Mouse (Mus musculus) layer of hippocampus, adult 2 months (tissue): ENCODE data around the gene Mgat2. TPM values are rescaled to one million over a fixed set of nuclear protein-coding genes. Genes with fewer than 3 reads are reported as not detected.
"Not testable (repeated sequence)": the region's sequence is repeated elsewhere in the genome, so short reads cannot be mapped to it uniquely, and the experiment has no call there.

Experiments
- DNase-seq, 2 experiments: peaks; one replicate each; pipeline ENCODE4 v3.0.0; 2022; ENCODE audit warnings: low spot score in 2 of 2
- H3K27ac ChIP-seq: fragments of 200-600 bp; 2 replicates; pipeline ENCODE4 v1.8.1; 2022
- H3K4me3 ChIP-seq: fragments of 200-600 bp; 2 replicates; pipeline ENCODE4 v1.8.1; 2022; ENCODE audit warnings: mild to moderate bottlenecking
- CTCF ChIP-seq: fragments of 200-600 bp; conservative IDR thresholded peaks from 2 replicates; pipeline ENCODE4 v1.8.1; 2022; ENCODE audit warnings: antibody characterized with exemption, mild to moderate bottlenecking, moderate library complexity
- total RNA-seq, 2 experiments: library from RNA; stranded (reverse); gene quantifications; 2 replicates each; pipeline ENCODE4 v1.2.3; 2021

The Mgat2 gene
- total RNA-seq, 2 experiments from 2014 or later: 25.6 to 28.2 TPM

DNA sequence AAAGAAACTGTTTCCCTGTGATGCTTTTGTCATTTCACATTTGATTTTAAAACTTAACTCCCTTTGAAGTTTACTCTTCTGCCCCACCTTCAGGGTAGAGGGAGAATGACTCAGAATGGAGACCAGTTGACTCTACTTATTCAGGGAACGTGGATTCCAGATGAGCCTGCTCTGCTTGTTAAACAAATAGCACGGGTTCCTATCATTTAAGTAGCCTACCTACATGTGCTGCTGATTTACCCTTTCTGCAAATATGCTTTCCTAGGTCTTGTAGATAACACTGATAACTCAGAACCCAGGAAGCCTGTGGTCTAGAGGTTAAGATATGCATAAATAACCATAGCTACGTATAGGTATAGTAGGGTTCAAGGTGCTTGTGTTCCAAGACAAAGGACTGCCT is 19.1 kb upstream of the Mgat2 start:
- Histone ChIP-seq H3K27ac (no peak overlapping the region), H3K4me3 (no peak overlapping the region)
- DNase-seq: no peak
- TF ChIP-seq CTCF: no peak

DNA sequence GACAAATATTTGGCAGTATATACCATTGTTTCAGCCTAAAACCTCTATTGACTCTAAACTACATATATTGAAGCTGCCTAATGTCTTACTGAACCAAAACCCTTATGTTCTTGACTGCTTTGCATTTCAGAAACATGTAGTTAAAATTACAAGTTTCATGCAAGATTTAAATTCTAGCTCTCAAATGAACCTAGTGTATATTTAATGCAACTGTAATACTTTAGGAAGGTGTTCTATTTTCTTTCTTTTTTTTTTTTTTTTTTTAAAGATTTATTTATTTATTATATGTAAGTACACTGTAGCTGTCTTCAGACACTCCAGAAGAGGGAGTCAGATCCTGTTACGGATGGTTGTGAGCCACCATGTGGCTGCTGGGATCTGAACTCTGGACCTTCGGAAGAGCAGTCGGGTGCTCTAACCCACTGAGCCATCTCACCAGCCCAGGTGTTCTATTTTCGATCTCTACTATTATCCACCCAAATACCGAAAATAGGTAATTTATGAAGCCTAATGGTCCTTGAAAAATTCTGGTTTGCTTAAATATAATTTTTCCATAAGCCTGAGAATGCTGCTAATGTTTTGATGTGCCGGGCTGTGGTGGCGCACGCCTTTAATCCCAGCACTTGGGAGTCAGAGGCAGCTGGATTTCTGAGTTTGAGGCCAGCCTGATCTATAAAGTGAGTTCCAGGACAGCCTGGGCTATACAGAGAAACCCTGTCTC is 16.9 kb upstream of the Mgat2 start:
- H3K27ac ChIP-seq, H3K4me3 ChIP-seq, DNase-seq: not testable (repeated sequence)

DNA sequence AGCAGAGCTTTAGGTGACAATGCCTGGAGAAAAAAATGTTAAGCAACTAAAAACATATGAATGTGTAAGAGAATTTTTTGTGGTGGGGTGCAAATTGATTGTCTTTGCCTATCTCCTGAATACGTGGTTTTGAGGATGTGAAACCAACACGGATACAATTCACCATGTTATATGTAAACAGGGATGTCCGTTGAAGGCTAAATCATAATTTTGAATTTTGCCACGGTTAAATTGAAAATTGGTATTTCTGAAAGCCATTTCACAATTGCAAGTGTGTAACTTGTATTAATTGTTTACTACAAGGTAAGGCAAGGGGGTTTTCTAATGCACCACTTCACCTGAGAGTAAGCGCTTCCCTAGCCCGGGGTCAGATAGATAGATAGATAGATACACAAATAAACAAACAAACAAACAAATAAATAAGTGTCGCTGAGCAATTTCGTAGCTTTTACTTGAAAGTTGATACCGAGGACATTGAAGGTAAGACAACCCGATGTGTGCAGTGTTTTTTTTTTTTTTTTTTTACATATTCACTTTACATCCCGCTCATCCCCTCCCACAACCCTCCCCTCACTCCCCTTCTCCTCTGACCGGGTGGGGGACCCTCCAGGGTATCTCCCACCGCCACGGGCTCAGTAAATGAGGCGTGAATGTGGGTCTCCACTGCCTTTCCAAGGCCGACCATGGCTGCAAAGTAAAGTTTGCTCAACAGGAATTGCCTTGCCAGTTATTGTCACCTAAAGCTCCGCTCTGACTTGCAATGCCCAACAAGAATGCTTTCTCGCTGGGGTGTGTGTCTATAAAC is 16.1 kb upstream of the Mgat2 start:
- H3K27ac ChIP-seq: peak overlapping the region; percentile 98
- peak overlapping the region; percentile 83 for H3K4me3 ChIP-seq
- no peak for TF ChIP-seq CTCF
- no peak for DNase-seq

DNA sequence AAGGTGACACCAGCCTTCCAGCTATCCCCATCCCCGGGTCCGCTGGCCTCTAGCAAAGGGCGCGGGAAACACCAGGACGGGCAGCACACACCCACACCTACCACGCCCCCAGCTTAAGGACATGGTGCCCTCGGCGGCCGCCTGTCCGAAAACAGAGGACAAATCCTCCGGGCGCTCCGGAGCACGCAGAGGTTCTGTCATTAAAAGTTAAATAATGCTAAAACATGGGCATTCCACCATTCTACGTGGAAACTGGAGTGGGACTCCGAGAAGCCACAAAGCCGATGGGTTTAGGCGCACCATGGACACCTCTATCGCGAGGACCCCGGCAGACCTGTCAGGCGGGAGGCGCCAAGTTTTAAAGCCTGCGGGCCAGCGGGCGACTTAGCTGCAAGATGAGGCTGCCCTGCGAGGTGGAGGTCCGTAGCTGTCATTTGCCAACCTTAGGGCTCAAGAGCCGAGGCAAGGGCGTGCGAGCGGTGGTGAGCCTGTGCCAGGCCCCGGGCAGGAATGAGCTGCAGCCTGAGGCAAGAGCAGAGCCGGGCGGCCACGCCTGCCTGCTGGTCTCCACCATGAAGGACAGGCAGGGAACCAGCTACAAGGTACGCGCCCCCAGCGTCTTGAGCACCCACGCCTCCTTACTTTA is 15.4 kb upstream of the Mgat2 start, which contains the start of gene Lrr1:
Gene Lrr1 (plus strand): TSS at position 354 of the 646 bp plus-strand sequence.
- Histone ChIP-seq H3K4me3 (peak within 1 kb of the TSS; percentile 83), H3K27ac (peak within 1 kb of the TSS; percentile 98)
- peak; percentile 67 to 77 for DNase-seq
- no peak for TF ChIP-seq CTCF

DNA sequence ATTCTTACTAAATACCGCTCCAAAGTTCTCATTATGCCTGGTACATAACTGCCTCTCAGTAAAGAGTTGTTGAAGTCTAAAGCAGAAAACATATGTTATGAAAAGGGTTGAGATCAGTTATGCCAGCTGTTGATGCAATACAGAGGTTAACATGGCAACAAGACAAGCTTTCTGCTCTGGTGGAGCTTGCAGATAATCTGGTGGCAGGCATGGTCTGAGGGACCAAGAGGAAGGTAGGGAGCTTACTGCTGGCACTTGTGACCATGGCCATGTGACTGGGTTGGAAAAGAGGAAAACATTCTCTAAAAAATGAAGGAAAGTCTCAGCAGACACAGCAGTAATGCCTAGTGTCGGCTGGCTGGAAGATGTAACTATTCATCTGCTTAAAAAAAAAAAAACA is 12.7 kb upstream of the Mgat2 start:
- TF ChIP-seq CTCF: no peak
- no peak overlapping the region for H3K4me3 ChIP-seq
- H3K27ac ChIP-seq: no peak overlapping the region
- DNase-seq: no peak

DNA sequence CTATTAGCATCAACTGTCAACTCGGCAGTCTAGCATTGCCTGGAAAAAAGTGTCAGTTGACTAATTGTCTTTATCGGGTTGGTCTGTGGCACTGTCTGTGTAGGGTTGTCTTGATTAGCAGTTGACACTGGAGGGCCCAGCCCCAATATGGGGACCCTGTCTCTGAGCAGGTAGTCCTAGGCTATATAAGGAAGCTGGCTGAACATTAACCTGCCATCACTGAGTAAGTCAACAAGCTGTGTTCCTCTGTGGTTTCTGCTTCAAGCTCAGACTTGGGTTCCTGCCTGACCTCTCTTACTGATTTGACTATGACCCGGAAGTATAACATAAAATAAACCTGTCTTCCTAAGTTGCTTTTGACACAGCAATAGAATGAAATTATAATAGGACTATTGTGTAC is 8.0 kb upstream of the Mgat2 start:
- Histone ChIP-seq H3K4me3 (no peak overlapping the region), H3K27ac (no peak overlapping the region)
- TF ChIP-seq CTCF: no peak
- no peak for DNase-seq

DNA sequence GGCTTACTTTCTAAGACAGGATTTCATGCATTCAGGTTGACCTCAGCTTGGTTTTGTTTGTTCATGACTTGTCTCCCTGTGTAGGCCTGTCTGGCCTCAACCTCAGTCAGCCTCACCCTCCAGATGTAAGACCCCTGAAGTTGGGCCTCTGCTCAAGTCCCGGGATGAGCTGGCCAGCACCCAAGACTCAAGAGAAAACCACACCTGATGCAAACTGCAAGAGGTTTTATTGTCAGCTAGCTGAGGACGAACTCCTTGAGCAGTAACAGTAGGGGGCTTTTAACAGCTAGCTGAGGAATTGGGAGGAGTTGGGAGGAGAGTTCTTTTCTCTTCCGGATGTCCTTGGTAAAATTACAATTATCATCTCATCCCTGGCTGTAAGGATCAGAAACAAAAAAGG is 6.4 kb upstream of the Mgat2 start:
- DNase-seq: no peak
- Histone ChIP-seq H3K27ac (no peak overlapping the region), H3K4me3 (no peak overlapping the region)
- no peak for TF ChIP-seq CTCF

DNA sequence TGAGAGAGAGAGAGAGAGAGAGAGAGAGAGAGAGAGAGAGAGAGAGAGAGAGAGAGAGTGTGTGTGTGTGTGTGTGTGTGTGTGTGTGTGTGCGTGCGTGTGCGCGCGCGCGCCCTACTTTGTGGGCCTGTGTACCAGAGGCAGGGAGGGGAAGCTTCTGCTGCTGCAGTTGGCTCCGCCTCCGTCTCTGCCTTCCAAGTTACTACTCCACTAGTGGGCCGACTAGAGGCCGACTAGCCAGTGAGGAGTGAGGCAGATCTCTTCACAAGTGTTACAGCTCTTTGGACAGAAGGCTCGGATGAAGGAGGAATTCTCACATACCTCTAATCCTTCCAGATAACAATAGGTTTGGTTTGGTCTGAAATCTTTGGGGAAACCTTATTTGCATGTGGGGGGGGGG is 4.6 kb upstream of the Mgat2 start:
- no peak for DNase-seq
- TF ChIP-seq CTCF: no peak
- H3K4me3 ChIP-seq: no peak overlapping the region

DNA sequence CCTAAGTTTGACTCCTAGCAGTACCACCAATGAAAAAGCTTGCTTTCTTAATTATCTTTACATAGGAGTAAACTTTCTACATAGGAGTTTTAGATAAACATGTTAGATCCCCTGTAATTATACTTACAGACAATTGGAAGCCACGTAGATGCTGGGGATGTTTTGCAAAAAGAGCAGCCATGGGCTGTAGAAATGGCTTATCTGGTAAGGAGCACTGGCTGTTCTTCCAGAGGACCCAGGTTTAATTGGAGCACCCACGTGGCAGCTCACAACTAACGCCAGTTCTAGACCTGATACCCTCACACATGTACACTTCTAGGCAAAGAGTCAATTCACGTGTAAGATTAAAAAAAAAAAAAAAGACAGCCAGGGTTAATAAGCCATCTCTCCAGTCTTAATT is 2.2 kb upstream of the Mgat2 start:
- no peak for DNase-seq
- TF ChIP-seq CTCF: no peak
- H3K4me3 ChIP-seq: no peak overlapping the region

More for the DNA sequence above, 4.6 kb upstream of the Mgat2 start:
- H3K27ac ChIP-seq: no peak overlapping the region

DNA sequence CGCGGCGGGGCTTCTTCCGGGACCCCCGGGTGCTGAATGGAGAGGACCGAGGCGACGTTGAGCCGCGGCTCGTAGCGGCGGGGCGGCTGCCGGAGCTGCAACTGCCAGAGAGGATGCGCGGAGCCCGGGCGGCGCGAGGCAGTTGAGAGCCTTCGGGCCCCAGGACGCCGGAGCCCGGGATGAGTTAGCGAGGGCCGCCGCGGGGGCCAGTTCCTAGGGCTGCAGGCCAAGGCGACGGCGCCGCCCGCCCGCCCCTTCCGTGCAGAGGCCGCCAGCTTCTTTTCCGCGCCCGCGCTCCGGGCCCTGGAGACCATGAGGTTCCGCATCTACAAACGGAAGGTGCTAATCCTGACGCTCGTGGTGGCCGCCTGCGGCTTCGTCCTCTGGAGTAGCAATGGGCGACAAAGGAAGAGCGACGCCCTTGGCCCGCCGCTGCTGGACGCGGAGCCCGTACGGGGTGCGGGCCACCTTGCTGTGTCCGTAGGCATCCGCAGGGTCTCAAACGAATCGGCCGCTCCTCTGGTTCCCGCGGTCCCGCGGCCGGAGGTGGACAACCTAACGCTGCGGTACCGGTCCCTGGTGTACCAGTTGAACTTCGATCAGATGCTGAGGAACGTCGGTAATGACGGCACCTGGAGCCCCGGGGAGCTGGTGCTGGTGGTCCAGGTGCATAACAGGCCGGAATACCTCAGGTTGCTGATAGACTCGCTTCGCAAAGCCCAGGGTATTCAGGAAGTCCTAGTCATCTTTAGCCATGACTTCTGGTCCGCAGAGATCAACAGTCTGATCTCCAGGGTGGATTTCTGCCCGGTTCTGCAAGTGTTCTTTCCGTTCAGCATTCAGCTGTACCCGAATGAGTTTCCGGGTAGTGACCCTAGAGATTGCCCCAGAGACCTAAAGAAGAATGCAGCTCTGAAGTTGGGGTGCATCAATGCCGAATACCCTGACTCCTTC is 662 bp downstream of the Mgat2 start:
- peak overlapping the region; percentile 97 for H3K27ac ChIP-seq
- peak overlapping the region; percentile 99 for H3K4me3 ChIP-seq
- DNase-seq: peak; percentile 11 to 48
- no peak for TF ChIP-seq CTCF

More for the DNA sequence above, 2.2 kb upstream of the Mgat2 start:
- no peak overlapping the region for H3K27ac ChIP-seq

DNA sequence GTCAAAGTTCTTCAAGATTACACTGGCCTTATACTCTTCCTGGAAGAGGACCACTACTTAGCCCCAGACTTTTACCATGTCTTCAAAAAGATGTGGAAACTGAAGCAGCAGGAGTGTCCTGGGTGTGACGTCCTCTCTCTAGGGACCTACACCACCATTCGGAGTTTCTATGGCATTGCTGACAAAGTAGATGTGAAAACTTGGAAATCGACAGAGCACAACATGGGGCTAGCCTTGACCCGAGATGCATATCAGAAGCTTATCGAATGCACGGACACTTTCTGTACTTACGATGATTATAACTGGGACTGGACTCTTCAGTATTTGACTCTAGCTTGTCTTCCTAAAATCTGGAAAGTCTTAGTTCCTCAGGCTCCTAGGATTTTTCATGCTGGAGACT is 1.4 kb downstream of the Mgat2 start:
- no peak for TF ChIP-seq CTCF
- no peak overlapping the region for H3K27ac ChIP-seq
- H3K4me3 ChIP-seq: peak overlapping the region; percentile 99
- no peak for DNase-seq

DNA sequence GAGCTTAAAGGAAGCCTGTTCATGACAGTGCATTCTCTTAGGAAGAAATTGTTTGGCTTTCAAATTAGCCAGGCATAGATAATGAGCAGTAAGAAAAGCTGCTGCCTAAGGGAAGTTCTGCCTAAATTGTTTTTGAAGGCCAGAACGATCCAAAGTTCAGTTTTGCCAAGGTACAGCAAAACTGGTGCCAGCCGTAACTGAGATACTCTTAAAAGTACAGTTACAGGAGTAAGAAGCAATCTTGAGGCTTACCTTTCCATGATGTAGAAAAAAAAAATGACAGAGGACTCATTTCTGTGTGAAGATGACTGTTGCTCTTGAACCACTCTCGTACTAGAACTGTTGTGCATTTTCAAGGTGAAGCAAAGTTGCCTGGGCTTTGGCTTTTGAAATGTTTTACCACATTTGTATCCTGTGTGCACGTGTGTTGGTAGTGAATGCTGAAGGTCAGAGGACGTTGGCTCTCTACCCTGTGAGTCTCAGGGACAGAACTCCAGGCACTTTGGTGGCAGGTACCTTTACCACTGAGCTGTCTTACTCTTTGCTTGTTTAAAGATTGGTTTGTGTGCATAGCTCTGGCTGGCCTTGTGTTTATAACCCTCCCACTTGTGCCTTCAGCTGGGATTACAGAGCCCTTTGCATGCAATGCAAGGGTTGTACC is 3.0 kb downstream of the Mgat2 start:
- no peak for TF ChIP-seq CTCF
- no peak overlapping the region for H3K4me3 ChIP-seq
- no peak for DNase-seq
- H3K27ac ChIP-seq: no peak overlapping the region
